Mouse (Mus musculus) regulatory T cell (primary cell): ENCODE measurements around the gene Pramef25.
"Not testable (repeated sequence)": the region's sequence is repeated elsewhere in the genome, so short reads cannot be mapped to it uniquely, and the experiment has no call there.

ENCODE experiments used
- in situ Hi-C: fragments of 300-600 bp; cut with MboI, MseI; formaldehyde crosslinking; loops from one replicate; pipeline ENCODE4 v1.15.1; 2025; ENCODE audit warnings: high pct_unique_total_duplicates

Pramef25 gene

GRCm38 (mm10) chr4:143950916-143951315, at the start of gene Pramef25:
TSS of gene Pramef25 (minus strand) at chr4:143951016.
- in situ Hi-C loops, result not testable (repeated sequence)

- in situ Hi-C loops, result loop anchor here (5.0 kb wide), 1 partner anchor 338 kb away; the partner anchor contains the start of gene Gm13128
These were observed 43.5 kb upstream of the Pramef25 start, which contains the start of gene Pramef17 for GRCm38 (mm10) chr4:143994269-143994668. TSS of gene Pramef17 (minus strand) at chr4:143994369.

- in situ Hi-C loops, result not testable (repeated sequence)
These were observed 37.3 kb upstream of the Pramef25 start for GRCm38 (mm10) chr4:143988126-143988525.

- in situ Hi-C loops, result not testable (repeated sequence)
These were observed 36.7 kb upstream of the Pramef25 start for GRCm38 (mm10) chr4:143987475-143987941.

GRCm38 (mm10) chr4:143985733-143986132, 34.9 kb upstream of the Pramef25 start:
- in situ Hi-C loops, result not testable (repeated sequence)

GRCm38 (mm10) chr4:143985165-143985564, 34.3 kb upstream of the Pramef25 start:
- in situ Hi-C loops, result not testable (repeated sequence)

GRCm38 (mm10) chr4:143983446-143983845, 32.6 kb upstream of the Pramef25 start:
- in situ Hi-C loops, result not testable (repeated sequence)

GRCm38 (mm10) chr4:143966850-143967249, 16.0 kb upstream of the Pramef25 start, which contains the start of gene Gm13101:
TSS of gene Gm13101 (minus strand) at chr4:143966950.
- in situ Hi-C loops, result loop anchor here (10.0 kb wide), 1 partner anchor 378 kb away; no protein-coding TSS in a partner anchor

GRCm38 (mm10) chr4:143900280-143900679, 50.5 kb downstream of the Pramef25 start, which contains the start of gene Pramef6:
TSS of gene Pramef6 (minus strand) at chr4:143900380.
- in situ Hi-C loops, result not testable (repeated sequence)
